Mouse (Mus musculus): ENCODE results near the gene Gm20605. TPM values are rescaled to one million over a fixed set of nuclear protein-coding genes. Genes with fewer than 3 reads are reported as not detected.

The Gm20605 gene
- total RNA-seq (2023) = 10 to 100 TPM; 46.8 to 54.6 TPM

DNA sequence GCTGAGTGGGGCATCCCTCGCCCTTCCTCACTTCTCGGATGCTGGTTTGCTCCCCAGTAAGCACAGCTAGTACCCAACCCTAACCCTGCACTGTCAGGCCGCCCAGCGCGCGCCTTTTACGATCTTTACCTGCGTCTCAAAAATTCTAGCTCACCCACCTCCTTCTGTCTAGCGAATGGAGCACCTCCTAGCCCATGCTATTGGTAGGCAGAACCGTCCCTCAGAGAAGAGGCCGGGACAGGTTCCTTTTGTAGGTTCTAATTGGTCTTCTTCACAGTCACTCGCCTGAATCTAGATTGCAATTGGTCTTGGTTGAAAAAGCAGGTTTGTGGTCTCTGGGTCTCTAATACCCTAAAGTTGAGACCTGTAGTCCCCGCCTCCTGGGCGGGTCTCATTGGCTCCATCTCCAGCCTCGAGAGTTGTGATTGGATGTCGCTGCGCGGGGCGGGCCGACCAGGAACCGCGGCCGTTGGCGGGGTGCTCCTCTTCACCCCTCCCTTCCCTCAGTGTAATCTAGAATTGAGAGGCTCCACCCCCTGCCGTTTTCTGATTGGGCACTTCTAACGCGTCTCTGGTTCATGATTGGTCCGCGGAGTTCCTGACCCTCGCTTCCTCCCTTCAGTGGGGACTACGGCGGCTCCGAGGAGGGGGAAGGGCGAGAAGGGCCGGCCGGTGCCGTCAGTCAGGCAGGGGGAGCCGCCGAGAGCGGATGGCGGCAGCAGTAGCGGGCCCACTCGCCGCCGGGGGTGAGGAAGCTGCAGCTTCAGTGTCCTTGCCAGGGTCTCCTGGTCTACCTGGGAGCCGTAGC, at the start of gene Gm20605, which contains the start of the genes Fbxo24 and Lrch4:
TSS of gene Gm20605 (plus strand) at position 678 of the 808 bp plus-strand sequence.
TSS of gene Fbxo24 (minus strand) at position 505 of the 808 bp plus-strand sequence.
TSS of gene Lrch4 (plus strand) at position 624 of the 808 bp plus-strand sequence.

DNA sequence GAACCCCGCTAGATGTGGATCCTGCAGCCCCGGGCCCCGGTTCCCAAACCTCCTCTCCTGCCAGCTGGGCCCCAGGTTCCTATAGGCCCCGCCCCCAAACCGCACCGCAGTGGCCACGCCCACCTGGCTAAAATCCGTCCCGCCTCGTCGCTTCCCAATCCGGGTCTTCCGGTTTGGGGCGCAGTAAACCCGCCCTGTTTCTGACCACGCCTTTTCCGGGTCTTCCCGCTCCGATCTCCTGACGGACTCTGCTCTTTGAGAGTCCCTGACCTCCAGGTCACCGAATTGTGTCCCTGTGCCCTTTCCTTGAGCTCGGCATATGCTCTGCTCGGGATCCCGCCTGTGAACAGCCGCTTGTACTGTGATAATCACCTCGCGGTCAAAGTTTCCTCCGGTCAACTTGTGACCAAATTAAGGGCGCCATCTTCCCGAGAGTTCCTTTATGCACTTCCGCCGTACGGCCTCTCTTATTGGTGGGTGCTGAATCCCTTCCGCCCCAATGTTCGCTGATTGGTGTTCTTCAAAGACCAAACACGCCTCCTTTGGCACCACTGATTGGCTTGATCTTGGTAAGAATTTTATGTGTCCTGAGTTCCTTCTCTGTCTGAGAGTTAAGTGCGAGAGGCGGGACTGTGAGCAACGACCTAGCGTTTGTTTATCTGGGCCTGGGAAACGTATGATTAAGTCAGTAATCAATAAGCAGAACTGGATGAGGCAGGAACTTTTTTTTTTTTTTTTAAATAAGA, 28.2 kb upstream of the Gm20605 start, which contains the start of gene Mospd3:
TSS of gene Mospd3 (minus strand) at position 440 of the 746 bp plus-strand sequence.

GRCm38 (mm10) chr5:137613550-137613949, 15.4 kb upstream of the Gm20605 start, which contains the start of gene Pcolce:
Gene Pcolce, minus strand, starts transcription at chr5:137613784.

DNA sequence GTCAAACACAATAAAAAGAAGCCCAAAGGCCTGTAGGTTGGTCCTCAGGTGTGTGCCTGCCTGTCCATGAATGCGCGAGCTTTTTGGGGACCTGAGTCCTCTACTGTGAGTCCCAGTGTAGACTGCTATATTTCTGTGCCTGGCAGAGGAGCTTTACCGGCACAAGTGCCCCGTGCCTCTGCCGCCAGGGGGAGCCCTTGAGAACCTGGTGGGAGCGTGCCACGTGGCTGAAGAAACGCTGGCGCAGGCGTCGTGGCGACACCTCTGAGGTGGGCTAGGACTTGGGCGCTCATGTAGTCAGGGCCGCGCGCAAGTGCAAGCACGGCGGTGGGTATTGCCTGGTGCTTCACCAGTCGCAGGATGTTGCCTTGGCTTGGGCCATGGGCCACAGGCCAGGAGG, 12.1 kb downstream of the Gm20605 start, which contains the start of gene Sap25:
TSS of gene Sap25 (plus strand) at position 281 of the 400 bp plus-strand sequence.

DNA sequence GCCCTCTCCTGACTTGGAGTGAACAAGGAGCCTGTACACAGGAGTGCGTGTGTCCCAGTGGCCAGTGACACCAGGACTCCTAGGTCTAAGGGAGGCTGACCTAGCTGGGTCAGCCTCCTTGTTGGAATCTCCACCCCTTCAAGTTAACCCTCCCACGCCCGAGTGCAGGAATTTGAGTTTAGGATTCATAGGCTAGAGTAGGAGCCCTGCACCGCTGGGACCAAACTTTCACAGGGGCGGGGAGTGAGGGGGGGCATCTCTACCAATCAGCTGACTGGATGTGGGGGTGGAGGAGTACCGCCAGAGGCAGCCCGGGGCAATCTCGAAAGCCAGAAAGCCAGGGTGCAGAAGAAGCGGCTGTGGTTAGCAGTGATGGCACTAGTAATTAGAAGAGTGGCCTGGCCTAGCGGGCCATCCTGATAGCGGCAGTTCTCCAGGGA, 16.7 kb downstream of the Gm20605 start, which contains the start of gene Irs3:
TSS of gene Irs3 (minus strand) at position 63 of the 440 bp plus-strand sequence.

GRCm38 (mm10) chr5:137684294-137685123, 55.5 kb downstream of the Gm20605 start, which contains the start of gene Agfg2:
Gene Agfg2, minus strand, starts transcription at chr5:137684726.

Other genes with a start within 250 kb of the Gm20605 start
- gene Zan, start 152.1 kb upstream of the Gm20605 start, total RNA-seq (2023) = under 1 TPM in 1 of 2 experiments, not detected in 1; 0.03 TPM
- 10 to 100 TPM; 20.8 to 21.6 TPM for gene Pop7, start 126.7 kb upstream of the Gm20605 start, total RNA-seq (2023)
- 10 to 100 TPM; 55.2 to 70.1 TPM for gene Gigyf1, start 110.6 kb upstream of the Gm20605 start, total RNA-seq (2023)
- not detected for gene Epo, start 95.9 kb upstream of the Gm20605 start, total RNA-seq (2023)
- 1,000 to 10,000 TPM; 1,007 to 1,026 TPM for gene Gnb2, start 95.7 kb upstream of the Gm20605 start, total RNA-seq (2023)
- not detected for gene Actl6b, start 75.7 kb upstream of the Gm20605 start, total RNA-seq (2023)
- gene Tfr2, start 59.3 kb upstream of the Gm20605 start, total RNA-seq (2023) = not detected
- 10 to 100 TPM; 44.1 to 47.4 TPM for gene Mospd3, start 28.1 kb upstream of the Gm20605 start, total RNA-seq (2023)
- 1 to 10 TPM in 1 of 2 experiments, under 1 TPM in 1; 0.70 to 1.3 TPM for gene Pcolce, start 15.4 kb upstream of the Gm20605 start, total RNA-seq (2023)
- not detected for gene Fbxo24, start 173 bp upstream of the Gm20605 start, total RNA-seq (2023)
- 100 to 1,000 TPM; 230 to 264 TPM for gene Lrch4, start 54 bp upstream of the Gm20605 start, total RNA-seq (2023)
- 10 to 100 TPM; 82.6 to 84.7 TPM for gene Sap25, start 12.2 kb downstream of the Gm20605 start, total RNA-seq (2023)
- gene Irs3, start 16.5 kb downstream of the Gm20605 start, total RNA-seq (2023) = not detected
- gene Agfg2, start 55.6 kb downstream of the Gm20605 start, total RNA-seq (2023) = 10 to 100 TPM; 19.8 to 21.9 TPM
- 1 to 10 TPM in 1 of 2 experiments, under 1 TPM in 1; 0.94 to 1.2 TPM for gene Nyap1, start 112.4 kb downstream of the Gm20605 start, total RNA-seq (2023)
- 100 to 1,000 TPM; 192 to 213 TPM for gene Tsc22d4, start 116.6 kb downstream of the Gm20605 start, total RNA-seq (2023)
- 10 to 100 TPM; 19.3 to 22.4 TPM for gene Ppp1r35, start 149.7 kb downstream of the Gm20605 start, total RNA-seq (2023)
- gene Mepce, start 158.5 kb downstream of the Gm20605 start, total RNA-seq (2023) = 10 to 100 TPM; 45.3 to 50.6 TPM
- 1 to 10 TPM; 3.7 to 5.0 TPM for gene Zcwpw1, start 158.6 kb downstream of the Gm20605 start, total RNA-seq (2023)
- 100 to 1,000 TPM; 435 to 464 TPM for gene Pilra, start 207.1 kb downstream of the Gm20605 start, total RNA-seq (2023)
- gene Pilrb1, start 228.9 kb downstream of the Gm20605 start, total RNA-seq (2023) = 100 to 1,000 TPM; 320 to 398 TPM
- gene Pilrb2, start 242.6 kb downstream of the Gm20605 start, total RNA-seq (2023) = 100 to 1,000 TPM; 304 to 357 TPM

All from monocyte, adult 59 days (primary cell).